Mouse (Mus musculus) spleen, adult 2 months (tissue): ENCODE results near the gene Stk17b. TPM values are rescaled to one million over a fixed set of nuclear protein-coding genes. Genes with fewer than 3 reads are reported as not detected.
A peak's percentile ranks its signal among the peaks of the same experiment; 100 is the strongest.
"Not testable (repeated sequence)": the region's sequence is repeated elsewhere in the genome, so short reads cannot be mapped to it uniquely, and the experiment has no call there.

Source experiments
- DNase-seq, 2 experiments: peaks; one replicate each; pipeline versions ENCODE4 v3.0.0 to v3.0.0-alpha.2; 2012 to 2021; ENCODE audit warnings: low spot score in 2 of 2, low read depth in 1 of 2
- H3K27ac ChIP-seq: fragments of 200-500 bp; 2 replicates; pipeline ENCODE4 v1.5.1; 2012; ENCODE audit warnings: low read length, inconsistent platforms; ENCODE audit not compliant: insufficient read depth
- H3K27me3 ChIP-seq: fragments of 200-500 bp; 2 replicates; pipeline ENCODE4 v1.6.1; 2012; ENCODE audit warnings: mild to moderate bottlenecking, moderate library complexity, low read length, inconsistent platforms; ENCODE audit not compliant: control insufficient read depth, insufficient read depth
- H3K36me3 ChIP-seq: fragments of 200-500 bp; 2 replicates; pipeline ENCODE4 v1.6.1; 2012; ENCODE audit warnings: mild to moderate bottlenecking, low read length, inconsistent platforms; ENCODE audit not compliant: control insufficient read depth, insufficient read depth
- H3K4me1 ChIP-seq: fragments of 200-500 bp; 2 replicates; pipeline ENCODE4 v1.6.1; 2011; ENCODE audit warnings: inconsistent platforms; ENCODE audit not compliant: control insufficient read depth, insufficient read depth, insufficient read length
- H3K4me3 ChIP-seq: fragments of 200-500 bp; 2 replicates; pipeline ENCODE4 v1.5.1; 2011; ENCODE audit warnings: mild to moderate bottlenecking, inconsistent platforms; ENCODE audit not compliant: insufficient read depth, insufficient read length; ENCODE audit errors: extremely low read depth
- CTCF ChIP-seq: fragments of 200-500 bp; IDR thresholded peaks from 2 replicates; pipeline ENCODE4 v1.5.1; 2011; ENCODE audit warnings: mild to moderate bottlenecking, inconsistent platforms; ENCODE audit not compliant: insufficient read depth, insufficient read length, insufficient replicate concordance; ENCODE audit errors: extremely low read depth
- POLR2A ChIP-seq: fragments of 200-500 bp; IDR thresholded peaks from 2 replicates; pipeline ENCODE4 v1.6.1; 2011; ENCODE audit warnings: low read depth, low read length, inconsistent platforms
- WGBS: fragments of 180-500 bp; shearing (Covaris S2); methylation state at CpG from one replicate; pipeline ENCODE4 v1.1.7; 2018; 5-methylcytosine and 5-hydroxymethylcytosine counted together
- polyA plus RNA-seq: library from polyadenylated mRNA; depleted of rRNA; stranded (reverse); fragments of >200 nt; gene quantifications from 2 replicates; pipeline ENCODE4 v1.2.3, GENCODE M21; 2012

Gene Stk17b
- polyA plus RNA-seq, 1 experiment: 30.0 TPM

DNA sequence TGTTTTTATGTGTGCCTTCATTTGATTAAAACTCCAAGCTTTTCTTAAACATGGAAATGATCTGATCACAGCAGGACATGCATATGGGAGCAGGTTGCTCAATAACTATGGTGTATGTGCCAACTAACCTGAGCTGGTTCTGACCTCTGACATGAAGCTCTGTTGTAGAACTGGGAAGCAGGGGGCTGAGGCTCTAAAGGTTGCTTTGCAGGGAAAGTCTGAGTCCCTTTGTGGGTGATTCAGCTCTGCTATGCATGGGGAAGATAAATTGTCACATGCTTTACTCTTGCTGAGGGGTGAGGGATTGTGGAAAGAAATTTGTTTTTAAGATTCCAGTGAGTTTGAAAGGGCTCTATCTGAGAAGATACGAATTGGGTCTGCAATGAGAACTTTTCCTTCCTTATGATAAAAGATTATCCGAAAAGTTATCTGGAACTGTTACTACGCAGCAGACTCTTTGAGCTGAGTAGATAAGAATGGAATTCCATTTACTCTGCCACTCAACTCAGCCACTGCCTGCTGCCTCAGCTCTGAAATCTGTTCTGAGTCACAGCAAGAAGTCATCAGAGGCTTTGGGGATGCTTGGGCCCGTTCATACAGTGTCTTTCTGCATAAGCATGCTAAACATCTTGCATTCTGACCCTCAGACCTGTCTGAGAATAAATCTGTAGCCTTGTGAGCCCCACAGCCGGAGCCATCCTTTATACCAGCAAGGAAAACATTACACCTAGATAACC, 56.4 kb downstream of the Stk17b start:
- H3K4me3 ChIP-seq: no peak overlapping the region
- WGBS: 85% methylated on average over 5 of the region's 5 CpGs

DNA sequence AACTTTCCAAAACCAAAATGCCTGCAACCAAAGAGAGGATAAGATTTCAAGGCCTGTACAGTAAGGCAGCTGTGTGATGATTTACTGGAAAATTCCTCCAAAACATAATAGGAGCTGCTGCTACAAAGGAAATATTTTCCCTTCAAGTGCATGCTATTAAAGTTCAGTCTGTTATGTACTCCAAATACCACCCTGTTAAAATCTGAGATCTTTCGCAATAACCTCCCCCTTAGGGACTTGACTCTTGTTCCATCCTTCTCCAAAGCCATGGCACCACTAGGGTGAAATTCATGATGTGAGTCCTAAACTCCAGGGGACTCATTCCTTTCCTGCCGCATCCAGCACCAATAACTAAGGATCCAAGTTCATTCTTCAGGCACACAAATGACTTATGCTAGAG, 58.1 kb downstream of the Stk17b start:
- no peak for TF ChIP-seq CTCF
- TF ChIP-seq POLR2A: no peak
- H3K4me1 ChIP-seq: no peaks in the 10 kb centered on the region

More for the DNA sequence above, 56.4 kb downstream of the Stk17b start:
- H3K36me3 ChIP-seq: no peaks in the 10 kb centered on the region
- no peaks in the 10 kb centered on the region for H3K4me1 ChIP-seq
- no peak for DNase-seq
- TF ChIP-seq CTCF: no peak
- TF ChIP-seq POLR2A: no peak
- no peak overlapping the region for H3K27ac ChIP-seq
- no peaks in the 10 kb centered on the region for H3K27me3 ChIP-seq

DNA sequence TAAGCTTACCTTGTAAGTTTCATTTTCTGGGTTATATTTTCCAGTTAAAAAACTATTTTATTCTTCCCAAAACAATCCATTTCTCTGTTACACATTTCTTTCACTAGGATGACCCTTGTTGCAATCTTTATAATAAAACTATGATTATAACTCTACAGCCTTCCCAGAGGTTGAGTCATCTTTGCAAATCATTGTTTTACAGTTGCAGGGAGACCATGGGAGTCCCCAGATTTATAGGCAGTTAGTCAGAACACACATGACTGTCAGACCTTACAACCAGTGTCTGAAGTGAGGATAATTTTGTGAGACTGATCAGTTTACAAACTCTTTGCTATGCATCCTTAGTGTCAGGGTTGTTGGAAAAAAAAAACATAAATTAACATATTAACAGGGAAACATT, 63.7 kb downstream of the Stk17b start:
- Histone ChIP-seq H3K36me3 (no peaks in the 10 kb centered on the region), H3K4me1 (no peaks in the 10 kb centered on the region), H3K4me3 (no peak overlapping the region), H3K27me3 (no peaks in the 10 kb centered on the region), H3K27ac (no peak overlapping the region)
- no peak for TF ChIP-seq POLR2A
- TF ChIP-seq CTCF: no peak
- DNase-seq: no peak

More for the DNA sequence above, 58.1 kb downstream of the Stk17b start:
- no peak overlapping the region for H3K4me3 ChIP-seq
- no peaks in the 10 kb centered on the region for H3K27me3 ChIP-seq
- H3K27ac ChIP-seq: no peak overlapping the region
- H3K36me3 ChIP-seq: no peaks in the 10 kb centered on the region
- 94% methylated on average over 2 of the region's 2 CpGs for WGBS
- no peak for DNase-seq

DNA sequence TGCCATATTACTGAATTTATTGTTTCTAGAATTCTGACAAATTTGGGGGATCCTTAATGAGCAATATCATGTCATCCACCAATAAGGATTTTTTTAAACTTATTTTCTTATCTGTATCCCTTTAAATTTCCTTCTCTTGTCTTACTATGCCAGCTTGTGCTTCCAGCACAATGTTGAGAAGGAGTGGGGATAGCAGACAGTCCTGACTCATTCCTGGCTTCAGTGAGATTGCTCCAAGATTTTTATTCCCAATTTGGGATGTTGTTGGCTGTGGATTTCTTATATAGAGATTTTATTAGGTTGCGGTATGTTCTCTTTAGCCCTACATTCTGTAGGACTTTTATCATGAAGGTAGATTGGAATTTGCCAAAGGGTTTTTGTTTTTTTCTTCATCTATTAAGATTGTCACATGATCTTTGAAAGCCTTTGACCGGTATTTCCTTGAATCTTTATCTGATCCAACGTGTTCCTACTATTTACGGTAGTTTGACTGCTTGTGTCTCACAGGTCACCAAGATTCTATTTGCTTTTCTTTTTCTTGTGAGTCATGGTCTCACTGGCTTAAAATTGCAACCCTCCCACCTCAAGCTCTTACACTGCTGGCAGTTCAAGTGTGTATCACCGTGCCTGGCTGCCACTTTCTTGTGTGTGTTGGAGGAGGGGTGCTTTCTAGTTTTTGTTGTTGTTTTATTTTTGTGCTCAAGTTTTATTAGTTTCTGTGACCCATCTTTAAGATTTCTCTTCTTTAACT, 64.2 kb downstream of the Stk17b start:
- WGBS: 88% methylated on average over 5 of the region's 5 CpGs
- no peak overlapping the region for H3K27ac ChIP-seq
- H3K27me3 ChIP-seq: no peaks in the 10 kb centered on the region
- no peak overlapping the region for H3K4me3 ChIP-seq
- DNase-seq: no peak
- no peaks in the 10 kb centered on the region for H3K4me1 ChIP-seq
- TF ChIP-seq POLR2A (no peak), CTCF (no peak)
- no peaks in the 10 kb centered on the region for H3K36me3 ChIP-seq

DNA sequence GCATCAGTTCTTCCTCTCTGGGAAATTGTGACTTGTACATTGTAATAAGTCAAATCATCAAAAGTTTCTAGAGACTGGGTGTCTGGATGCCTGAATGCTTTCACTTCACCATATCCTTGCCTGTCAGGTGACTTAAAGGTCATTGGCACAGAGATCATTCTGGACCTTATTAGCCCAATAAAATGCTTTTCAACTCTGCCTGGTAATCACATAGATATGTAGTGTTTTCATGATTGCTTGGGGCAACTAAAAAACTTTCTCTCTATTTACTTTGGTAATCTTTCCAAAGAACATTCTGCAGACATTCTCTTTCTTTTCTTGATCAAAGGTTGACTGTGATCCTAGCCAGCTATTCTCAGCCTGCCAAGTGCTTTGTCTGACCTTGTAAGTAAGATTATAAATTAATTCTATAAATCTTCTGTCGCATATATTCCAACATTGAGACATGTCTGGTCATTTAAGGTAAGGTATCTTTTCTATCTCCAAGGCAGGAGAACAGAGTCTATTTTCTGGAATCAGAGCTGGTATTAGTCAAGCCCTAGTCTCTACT, 69.0 kb downstream of the Stk17b start:
- no peak for DNase-seq
- no peak overlapping the region for H3K27ac ChIP-seq
- TF ChIP-seq CTCF: no peak
- TF ChIP-seq POLR2A: no peak
- H3K27me3 ChIP-seq: no peaks in the 10 kb centered on the region
- no peaks in the 10 kb centered on the region for H3K36me3 ChIP-seq
- WGBS: 96% methylated on average over 1 of the region's 1 CpGs
- H3K4me3 ChIP-seq: no peak overlapping the region
- no peaks in the 10 kb centered on the region for H3K4me1 ChIP-seq

DNA sequence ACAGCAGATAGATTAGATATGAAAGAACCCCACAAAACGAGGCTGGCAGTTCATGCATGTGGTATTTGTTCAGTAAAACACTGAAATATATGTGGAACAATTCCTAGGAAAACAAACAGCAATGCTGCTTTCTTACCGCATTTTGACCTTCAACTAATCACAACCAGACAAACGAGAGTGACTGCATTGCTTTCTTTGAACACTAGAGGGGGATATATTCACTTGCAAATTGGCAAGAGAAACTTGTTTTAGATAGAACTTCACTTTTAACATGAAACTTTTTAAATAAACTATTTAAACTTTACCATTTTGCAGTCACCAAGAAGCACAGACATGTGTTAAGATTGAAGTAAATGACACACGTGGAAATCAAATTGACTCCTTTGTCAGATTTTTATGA, 69.6 kb downstream of the Stk17b start:
- Histone ChIP-seq H3K4me1 (no peaks in the 10 kb centered on the region), H3K27me3 (no peaks in the 10 kb centered on the region), H3K4me3 (no peak overlapping the region), H3K36me3 (no peaks in the 10 kb centered on the region), H3K27ac (no peak overlapping the region)
- DNase-seq: peak in 1 of 2 experiments; percentile 55
- no peak for TF ChIP-seq POLR2A
- WGBS: 7% methylated on average over 4 of the region's 4 CpGs

DNA sequence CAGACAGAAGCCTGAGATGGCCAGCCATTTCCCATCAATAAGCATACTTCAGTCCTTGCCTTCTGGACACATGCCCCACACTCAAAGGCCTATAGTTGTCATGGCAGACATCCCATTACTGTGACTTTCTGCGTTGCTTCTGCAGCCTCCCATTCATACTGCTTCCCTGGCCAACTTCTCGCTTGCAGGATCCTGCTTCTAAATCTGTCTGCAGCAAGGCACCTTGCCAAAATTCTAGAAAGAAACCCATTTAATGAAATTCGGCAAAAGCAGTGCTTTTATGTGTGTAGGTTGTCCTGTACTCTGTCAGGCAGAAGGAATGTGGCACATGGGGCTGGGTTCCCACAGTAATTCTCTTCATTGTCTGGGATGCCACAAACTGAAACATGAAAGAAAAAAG, 71.6 kb downstream of the Stk17b start:
- WGBS: 74% methylated on average over 3 of the region's 3 CpGs
- not testable (repeated sequence) for H3K27me3 ChIP-seq, H3K36me3 ChIP-seq, H3K27ac ChIP-seq, H3K4me3 ChIP-seq, DNase-seq, H3K4me1 ChIP-seq
